Mouse (Mus musculus): ENCODE data around the gene Vwa7. TPM values are rescaled to one million over a fixed set of nuclear protein-coding genes. Genes with fewer than 3 reads are reported as not detected.
"Not testable (repeated sequence)": the region's sequence is repeated elsewhere in the genome, so short reads cannot be mapped to it uniquely, and the experiment has no call there.

The Vwa7 gene
- polyA plus RNA-seq, 1 experiment, result 0.07 TPM

DNA sequence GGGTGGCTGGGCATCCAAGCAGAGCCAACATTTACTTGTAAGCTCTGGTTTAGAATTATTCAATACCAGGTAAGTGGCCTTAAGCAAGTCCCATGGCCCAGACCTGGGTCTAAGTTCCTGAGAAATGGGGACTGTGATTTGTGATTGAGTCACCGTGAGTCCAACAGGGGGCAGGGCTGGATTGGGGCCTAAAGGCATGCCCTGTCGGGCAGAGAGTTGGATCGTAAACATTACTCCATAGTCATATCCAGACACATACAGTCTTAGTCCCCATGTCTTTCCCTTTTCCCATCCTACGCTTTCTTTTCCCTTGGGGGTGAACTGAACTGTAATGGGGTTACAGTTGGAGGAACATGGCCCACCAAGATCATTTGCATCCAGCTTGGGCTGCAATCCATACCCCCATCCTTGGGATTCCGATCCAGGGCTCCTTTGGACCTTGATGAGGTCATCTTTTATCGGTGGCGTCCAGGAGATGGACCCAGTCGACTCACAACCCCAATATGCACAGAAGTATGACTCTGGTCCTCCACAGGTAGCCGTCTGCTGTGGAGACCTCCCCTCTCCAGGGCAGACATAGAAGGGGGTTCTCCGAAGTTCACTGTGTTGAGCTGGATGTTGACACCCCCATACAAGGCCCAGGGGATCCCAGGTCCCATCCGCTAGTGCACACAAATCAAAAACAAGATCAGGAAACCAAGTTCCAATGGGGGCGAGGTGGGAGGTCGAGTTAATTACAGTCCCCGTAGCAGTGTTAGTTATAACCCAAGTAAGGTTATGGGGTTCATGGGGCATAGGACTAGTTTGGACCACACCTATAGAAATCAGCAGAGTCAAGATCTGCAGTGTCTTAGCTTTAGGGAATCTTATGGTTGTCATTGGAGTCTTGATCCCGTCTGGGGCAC, 17.6 kb upstream of the Vwa7 start:
- Histone ChIP-seq H3K4me3 (ENCODE audit: insufficient read depth, poor library complexity, severe bottlenecking) (peak overlapping the region; percentile 52), H3K36me3 (ENCODE audit: control insufficient read depth, insufficient read depth) (peaks cover 24% of the 10 kb centered on the region), H3K27me3 (ENCODE audit: control insufficient read depth, insufficient read depth, insufficient read length) (no peaks in the 10 kb centered on the region), H3ac (ENCODE audit: control insufficient read depth, insufficient read length, low read depth) (no peak overlapping the region), H3K79me3 (ENCODE audit: low read depth) (peaks cover 49% of the 10 kb centered on the region), H3K79me2 (ENCODE audit: control insufficient read depth, insufficient read depth) (peaks cover 65% of the 10 kb centered on the region)
- TF ChIP-seq MYOG (IDR thresholded peaks at IDR 0.05; ENCODE audit: control insufficient read depth, extremely low read depth, insufficient read length) (no peak), FOSL1 (IDR thresholded peaks at IDR 0.05; ENCODE audit: insufficient read depth, low read length, poor library complexity, severe bottlenecking) (no peak), MAX (IDR thresholded peaks at IDR 0.05) (no peak), CTCF (IDR thresholded peaks at IDR 0.05; ENCODE audit: control insufficient read depth, insufficient read depth, insufficient read length) (no peak), CEBPB (IDR thresholded peaks at IDR 0.05; ENCODE audit: low read depth) (no peak), USF1 (IDR thresholded peaks at IDR 0.05; ENCODE audit: low read depth) (no peak), MYOD1 (IDR thresholded peaks at IDR 0.05; ENCODE audit: control insufficient read depth, insufficient read length, low read depth) (no peak)

DNA sequence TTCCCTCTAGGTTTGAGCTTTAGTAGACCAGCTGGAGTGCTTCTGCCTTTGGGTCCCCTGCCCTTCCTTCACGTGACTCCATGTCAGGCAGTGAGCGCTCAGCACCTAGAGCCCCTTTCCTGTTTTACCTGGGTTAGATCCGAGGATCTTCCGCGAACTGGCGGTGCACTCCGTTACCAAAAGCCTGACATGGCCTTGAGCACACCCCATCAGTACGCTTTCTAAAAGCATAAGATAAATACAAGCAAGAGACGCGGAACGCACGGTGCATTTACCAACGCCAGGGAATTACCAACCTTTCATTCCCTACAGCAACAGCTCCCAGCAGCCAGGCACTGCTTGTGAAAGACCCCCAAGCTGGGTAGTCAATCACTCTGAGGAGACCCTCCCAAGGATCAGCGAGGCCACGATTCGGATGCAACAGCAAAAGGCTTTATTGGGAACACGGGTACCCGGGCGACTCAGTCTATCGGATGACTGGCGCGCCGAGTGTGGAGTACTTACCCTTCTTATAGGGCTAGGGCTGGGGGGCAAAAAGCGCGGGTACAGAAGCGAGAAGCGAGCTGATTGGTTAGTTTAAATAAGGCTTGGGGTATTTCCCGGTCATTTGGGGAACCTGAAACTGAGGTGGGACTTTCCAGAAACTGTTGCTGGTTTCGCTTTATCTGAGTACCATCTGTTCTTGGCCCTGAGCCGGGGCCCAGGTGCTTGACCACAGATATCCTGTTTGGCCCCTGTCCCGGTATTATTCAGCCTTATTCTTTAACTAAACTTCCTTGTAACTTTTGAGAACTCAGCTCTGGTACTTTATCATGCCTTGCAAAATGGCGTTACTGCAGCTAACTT, 16.3 kb upstream of the Vwa7 start:
- Histone ChIP-seq H3ac (ENCODE audit: control insufficient read depth, insufficient read length, low read depth) (peak overlapping the region; percentile 99), H3K4me3 (ENCODE audit: insufficient read depth, poor library complexity, severe bottlenecking) (peak overlapping the region; percentile 83), H3K36me3 (ENCODE audit: control insufficient read depth, insufficient read depth) (peaks cover 36% of the 10 kb centered on the region), H3K79me3 (ENCODE audit: low read depth) (peaks cover 61% of the 10 kb centered on the region), H3K79me2 (ENCODE audit: control insufficient read depth, insufficient read depth) (peaks cover 78% of the 10 kb centered on the region)
- not testable (repeated sequence) for H3K27me3 ChIP-seq (ENCODE audit: control insufficient read depth, insufficient read depth, insufficient read length)
- peak; percentile 84 for TF ChIP-seq USF1 (IDR thresholded peaks at IDR 0.05; ENCODE audit: low read depth)

DNA sequence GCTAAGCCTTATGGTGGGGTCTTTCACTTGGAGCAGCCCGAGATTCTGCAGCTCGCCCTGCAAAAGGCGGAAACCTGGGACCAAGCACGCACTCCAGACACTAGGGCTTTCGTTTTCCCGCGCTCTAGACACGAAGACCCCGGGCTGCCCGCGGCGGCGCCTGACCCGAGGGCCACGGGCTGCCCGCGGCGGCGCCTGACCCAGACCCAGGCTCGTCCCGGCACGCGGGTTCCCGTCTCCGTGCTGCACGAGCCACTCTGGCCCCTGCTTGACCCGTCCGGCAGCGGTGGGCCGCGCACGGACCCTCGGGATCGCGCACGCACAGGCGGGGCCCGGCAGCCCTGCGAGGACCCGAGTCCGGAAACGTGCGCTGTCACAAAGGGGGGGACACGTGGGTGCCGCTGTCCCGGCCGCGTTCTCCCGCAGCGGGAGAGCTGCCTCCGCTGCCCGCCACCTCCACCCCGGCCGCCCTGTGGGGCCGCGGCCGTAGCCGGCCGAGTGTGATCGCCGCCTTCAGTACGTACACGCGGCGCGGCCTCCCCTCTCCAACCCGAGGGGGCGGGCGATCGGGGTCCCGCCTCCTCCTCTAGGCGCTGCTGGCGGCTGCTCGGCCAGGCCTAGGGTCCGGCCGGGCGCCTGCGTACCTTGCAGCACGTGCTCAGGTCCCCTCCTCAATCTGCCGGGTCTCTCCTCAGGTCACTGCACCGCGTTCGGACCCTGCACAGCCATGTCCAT, 15.5 kb upstream of the Vwa7 start, which contains the start of gene Vars:
TSS of gene Vars (plus strand) at position 271 of the 735 bp plus-strand sequence.
- Histone ChIP-seq H3K27me3 (ENCODE audit: control insufficient read depth, insufficient read depth, insufficient read length) (no peaks in the 10 kb centered on the region), H3K79me2 (ENCODE audit: control insufficient read depth, insufficient read depth) (peaks cover 86% of the 10 kb centered on the region), H3K4me3 (ENCODE audit: insufficient read depth, poor library complexity, severe bottlenecking) (peak within 1 kb of the TSS; percentile 83), H3ac (ENCODE audit: control insufficient read depth, insufficient read length, low read depth) (peak within 1 kb of the TSS; percentile 99), H3K36me3 (ENCODE audit: control insufficient read depth, insufficient read depth) (peaks cover 43% of the 10 kb centered on the region), H3K79me3 (ENCODE audit: low read depth) (peaks cover 69% of the 10 kb centered on the region)
- TF ChIP-seq USF1 (IDR thresholded peaks at IDR 0.05; ENCODE audit: low read depth) (peak; percentile 6), MYOD1 (IDR thresholded peaks at IDR 0.05; ENCODE audit: control insufficient read depth, insufficient read length, low read depth) (no peak), MAX (IDR thresholded peaks at IDR 0.05) (peak; percentile 99)

DNA sequence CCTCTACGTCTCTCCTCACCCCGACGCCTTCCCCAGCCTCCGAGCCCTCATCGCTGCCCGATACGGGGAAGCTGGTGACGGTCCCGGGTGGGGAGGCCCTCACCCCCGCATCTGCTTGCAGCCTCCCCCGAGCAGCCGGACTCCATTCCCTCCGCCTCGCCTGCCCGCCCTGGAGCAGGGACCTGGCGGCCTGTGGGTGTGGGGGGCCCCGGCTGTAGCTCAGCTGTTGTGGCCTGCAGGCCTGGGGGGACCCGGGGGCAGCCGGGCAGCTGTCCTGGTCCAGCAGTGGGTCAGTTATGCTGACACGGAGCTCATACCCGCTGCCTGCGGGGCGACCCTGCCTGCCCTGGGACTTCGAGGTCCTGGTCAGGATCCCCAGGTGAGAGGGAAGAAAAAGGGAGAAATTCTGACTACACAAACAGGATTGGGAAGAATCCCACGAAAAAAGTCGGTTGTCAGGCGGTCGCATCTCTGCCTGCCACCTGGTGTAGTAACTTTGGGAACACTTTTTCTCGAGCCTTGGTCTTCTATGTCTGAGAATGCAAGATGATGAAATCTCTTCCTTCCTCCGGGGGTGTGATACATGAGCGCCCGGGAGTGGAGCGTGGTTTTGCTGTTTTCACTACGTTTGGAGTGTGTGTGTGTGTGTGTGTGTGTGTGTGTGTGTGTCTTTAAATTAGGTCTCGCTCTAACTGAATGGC, 14.8 kb upstream of the Vwa7 start:
- no peak for TF ChIP-seq USF1 (IDR thresholded peaks at IDR 0.05; ENCODE audit: low read depth)
- peak; percentile 36 for TF ChIP-seq CEBPB (IDR thresholded peaks at IDR 0.05; ENCODE audit: low read depth)
- Histone ChIP-seq H3K36me3 (ENCODE audit: control insufficient read depth, insufficient read depth) (peaks cover 49% of the 10 kb centered on the region), H3K27me3 (ENCODE audit: control insufficient read depth, insufficient read depth, insufficient read length) (no peaks in the 10 kb centered on the region), H3ac (ENCODE audit: control insufficient read depth, insufficient read length, low read depth) (peak overlapping the region; percentile 99), H3K79me3 (ENCODE audit: low read depth) (peaks cover 74% of the 10 kb centered on the region), H3K79me2 (ENCODE audit: control insufficient read depth, insufficient read depth) (peaks cover 91% of the 10 kb centered on the region), H3K4me3 (ENCODE audit: insufficient read depth, poor library complexity, severe bottlenecking) (peak overlapping the region; percentile 83)

DNA sequence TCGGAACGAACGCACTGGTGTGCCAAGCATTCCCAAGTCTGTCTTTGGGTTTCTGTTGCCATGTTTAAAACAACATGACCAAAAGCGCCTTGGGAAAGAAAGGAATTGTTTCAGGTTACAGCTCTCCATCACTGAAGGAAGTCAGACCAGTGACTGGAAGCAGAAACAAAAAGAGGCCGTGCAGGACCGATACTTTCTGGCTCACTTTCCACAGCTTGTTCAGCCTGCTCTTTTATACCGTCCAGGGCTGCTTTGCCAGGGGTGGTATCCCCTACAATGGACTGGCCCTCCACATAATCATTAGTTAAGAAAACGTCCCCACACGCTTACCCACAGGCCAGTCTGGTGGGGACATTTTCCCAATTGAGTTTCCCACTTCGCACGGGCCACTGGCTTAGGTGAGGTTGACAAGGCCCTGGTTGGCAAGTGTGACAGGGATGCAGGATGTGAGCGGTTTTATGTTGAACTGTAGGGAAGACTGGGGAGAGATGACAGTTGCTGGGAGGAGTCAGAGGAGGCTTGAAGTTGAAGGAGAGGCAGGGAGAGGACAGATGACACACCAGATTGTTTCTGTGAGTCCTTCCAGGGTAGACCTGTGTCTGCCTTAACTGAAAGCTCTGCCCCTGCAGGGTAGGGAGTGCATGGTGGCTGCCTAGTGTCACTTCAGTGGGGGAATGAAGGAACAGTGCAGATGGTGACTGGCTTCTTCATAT, 14.1 kb upstream of the Vwa7 start:
- Histone ChIP-seq H3K27me3 (ENCODE audit: control insufficient read depth, insufficient read depth, insufficient read length) (no peaks in the 10 kb centered on the region), H3K79me2 (ENCODE audit: control insufficient read depth, insufficient read depth) (peaks cover 91% of the 10 kb centered on the region), H3K79me3 (ENCODE audit: low read depth) (peaks cover 73% of the 10 kb centered on the region), H3K36me3 (ENCODE audit: control insufficient read depth, insufficient read depth) (peaks cover 51% of the 10 kb centered on the region), H3ac (ENCODE audit: control insufficient read depth, insufficient read length, low read depth) (peak overlapping the region; percentile 99), H3K4me3 (ENCODE audit: insufficient read depth, poor library complexity, severe bottlenecking) (peak overlapping the region; percentile 83)
- TF ChIP-seq MAX (IDR thresholded peaks at IDR 0.05) (no peak), FOSL1 (IDR thresholded peaks at IDR 0.05; ENCODE audit: insufficient read depth, low read length, poor library complexity, severe bottlenecking) (no peak), CEBPB (IDR thresholded peaks at IDR 0.05; ENCODE audit: low read depth) (no peak), USF1 (IDR thresholded peaks at IDR 0.05; ENCODE audit: low read depth) (no peak), MYOG (IDR thresholded peaks at IDR 0.05; ENCODE audit: control insufficient read depth, extremely low read depth, insufficient read length) (no peak), CTCF (IDR thresholded peaks at IDR 0.05; ENCODE audit: control insufficient read depth, insufficient read depth, insufficient read length) (no peak), MYOD1 (IDR thresholded peaks at IDR 0.05; ENCODE audit: control insufficient read depth, insufficient read length, low read depth) (no peak)

Data from C2C12 (cell line).